Mouse (Mus musculus) layer of hippocampus, adult 2 months (tissue): ENCODE results near the gene Slc25a10. TPM values are rescaled to one million over a fixed set of nuclear protein-coding genes. Genes with fewer than 3 reads are reported as not detected.

Experiments
- DNase-seq, 2 experiments: peaks; one replicate each; pipeline ENCODE4 v3.0.0; 2022; ENCODE audit warnings: low spot score in 2 of 2
- H3K27ac ChIP-seq: fragments of 200-600 bp; 2 replicates; pipeline ENCODE4 v1.8.1; 2022
- H3K4me3 ChIP-seq: fragments of 200-600 bp; 2 replicates; pipeline ENCODE4 v1.8.1; 2022; ENCODE audit warnings: mild to moderate bottlenecking
- CTCF ChIP-seq: fragments of 200-600 bp; conservative IDR thresholded peaks from 2 replicates; pipeline ENCODE4 v1.8.1; 2022; ENCODE audit warnings: antibody characterized with exemption, mild to moderate bottlenecking, moderate library complexity
- long read RNA-seq, 2 experiments: library from polyadenylated mRNA; stranded (forward); transcript quantifications; one replicate each; pipeline ENCODE4 v2.0.0; 2021; ENCODE audit warnings: borderline mapping rate in 2 of 2
- total RNA-seq, 2 experiments: library from RNA; stranded (reverse); gene quantifications; 2 replicates each; pipeline ENCODE4 v1.2.3; 2021

Slc25a10 gene
- 10 to 100 TPM; 19.8 to 22.3 TPM for total RNA-seq
- long read RNA-seq, experiment 1, transcript Slc25a10-201 (11 exons, 2,023 nt) = major isoform, 9 of 15 reads
- long read RNA-seq, experiment 1, partial matches to known transcripts = 2 of 15 reads
- long read RNA-seq, experiment 1, other reads (novel, unspliced or antisense) = 4 of 15 reads
- long read RNA-seq, experiment 2, transcript Slc25a10-201 (11 exons, 2,023 nt) = major isoform, 12 of 20 reads
- long read RNA-seq, experiment 2, partial matches to known transcripts = 4 of 20 reads
- long read RNA-seq, experiment 2, other reads (novel, unspliced or antisense) = 3 of 20 reads

DNA sequence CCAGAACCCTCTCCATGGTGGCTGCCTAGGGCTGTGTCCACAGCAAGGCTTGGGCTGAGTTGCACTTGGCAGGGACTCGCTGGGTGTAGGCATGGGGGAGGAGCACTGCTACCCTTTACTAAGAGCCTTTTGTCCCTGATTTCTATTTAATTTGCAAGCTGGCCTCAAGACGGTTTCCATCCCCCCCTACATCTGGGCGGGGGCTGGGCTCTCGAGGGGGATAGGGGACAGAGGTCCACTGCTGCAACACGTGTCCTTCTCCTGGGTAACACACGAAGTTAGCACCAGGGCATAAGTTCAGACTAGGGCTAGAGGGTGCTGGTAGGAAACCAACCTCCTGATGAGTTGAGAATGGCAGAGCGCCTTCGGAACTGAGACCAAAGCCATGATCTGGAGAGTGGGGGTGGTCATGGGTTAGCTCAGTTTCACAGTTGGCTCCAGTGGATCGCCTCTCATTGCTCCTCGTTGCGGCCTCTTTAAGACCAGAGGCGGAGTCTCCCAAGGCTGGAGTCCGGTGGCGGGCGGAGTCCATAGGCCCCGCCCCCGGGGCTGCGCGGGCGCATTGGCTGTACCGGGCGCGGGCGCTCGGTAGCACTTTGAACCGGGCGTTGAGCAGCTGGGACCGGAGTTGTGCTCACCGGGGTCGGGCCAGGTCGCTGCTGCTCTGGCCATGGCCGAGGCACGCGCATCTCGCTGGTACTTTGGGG lies at the start of gene Slc25a10:
Gene Slc25a10, plus strand, starts transcription at position 524 of the 707 bp plus-strand sequence.
- no peak for TF ChIP-seq CTCF
- peak; percentile 83 for DNase-seq
- H3K4me3 ChIP-seq = peak within 1 kb of the TSS; percentile 88
- H3K27ac ChIP-seq = peak within 1 kb of the TSS; percentile 76

GRCm38 (mm10) chr11:120442344-120442743 lies 49.3 kb upstream of the Slc25a10 start, which contains the start of gene Tspan10:
Gene Tspan10, plus strand, starts transcription at chr11:120442644.
- H3K4me3 ChIP-seq = no peak within 1 kb of the TSS
- no peak for TF ChIP-seq CTCF
- no peak within 1 kb of the TSS for H3K27ac ChIP-seq
- no peak for DNase-seq

- TF ChIP-seq CTCF = peak; percentile 33
- Histone ChIP-seq H3K27ac (no peak overlapping the region), H3K4me3 (no peak overlapping the region)
- DNase-seq = no peak
Observed at GRCm38 (mm10) chr11:120442765-120443280, 48.8 kb upstream of the Slc25a10 start.

DNA sequence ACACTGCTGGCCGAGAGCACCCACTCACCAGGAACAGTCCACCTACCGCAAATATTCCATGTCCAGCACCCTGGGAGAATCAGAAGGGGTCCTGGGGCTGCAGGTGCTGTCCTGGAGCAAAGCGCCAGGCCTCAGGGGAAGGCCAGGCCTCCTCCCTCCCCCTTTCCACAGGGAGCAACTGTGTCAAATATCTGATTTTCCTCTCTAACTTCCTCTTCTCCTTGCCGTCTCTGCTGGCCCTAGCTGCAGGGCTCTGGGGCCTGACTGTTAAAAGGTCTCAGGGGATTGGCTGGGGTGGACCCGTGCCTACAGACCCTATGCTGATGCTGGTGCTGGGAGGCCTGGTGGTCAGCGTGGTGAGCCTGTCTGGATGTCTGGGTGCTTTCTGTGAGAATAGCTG lies 47.5 kb upstream of the Slc25a10 start:
- Histone ChIP-seq H3K27ac (no peak overlapping the region), H3K4me3 (no peak overlapping the region)
- DNase-seq = no peak
- no peak for TF ChIP-seq CTCF

DNA sequence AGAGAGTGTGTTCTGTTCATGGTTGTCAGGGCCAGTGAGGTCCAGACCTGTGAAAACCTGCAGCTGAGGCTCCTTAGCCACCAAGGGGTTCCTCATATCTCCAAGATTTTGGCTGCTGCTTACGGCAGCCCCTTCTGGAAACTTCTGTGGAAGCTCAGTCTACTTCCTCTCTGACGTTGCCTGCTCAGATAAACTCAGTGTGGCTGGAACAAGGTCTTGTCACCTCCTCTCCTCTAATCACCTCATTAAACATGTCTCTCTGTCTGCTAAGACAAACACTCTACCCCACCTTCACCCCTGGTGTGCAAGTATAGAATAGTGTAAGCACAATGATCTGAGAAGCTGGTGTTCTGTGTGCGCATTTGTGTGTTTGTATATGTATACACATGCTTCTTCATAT lies 46.2 kb upstream of the Slc25a10 start:
- Histone ChIP-seq H3K27ac (no peak overlapping the region), H3K4me3 (no peak overlapping the region)
- TF ChIP-seq CTCF = no peak
- no peak for DNase-seq

DNA sequence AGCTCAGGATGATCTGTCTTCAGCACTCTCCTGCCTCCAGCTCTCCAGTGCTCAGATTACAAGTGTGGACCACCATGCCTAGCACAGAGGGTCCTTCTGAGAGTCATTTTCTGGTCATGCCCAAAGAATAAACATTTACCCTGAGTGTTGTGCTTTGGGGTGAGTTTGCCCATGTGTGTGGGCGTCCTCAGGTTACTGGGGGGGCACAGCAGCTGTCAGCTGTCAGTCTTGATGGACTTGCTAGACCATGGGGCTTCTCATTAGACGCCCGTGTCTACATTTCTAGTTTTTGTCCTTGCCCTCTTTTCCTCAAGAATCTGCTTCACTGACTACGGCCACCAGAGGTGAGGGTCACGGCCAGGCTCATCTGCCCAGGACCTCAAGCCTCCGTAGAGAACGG lies 44.5 kb upstream of the Slc25a10 start:
- no peak overlapping the region for H3K4me3 ChIP-seq
- TF ChIP-seq CTCF = no peak
- no peak for DNase-seq
- H3K27ac ChIP-seq = no peak overlapping the region

GRCm38 (mm10) chr11:120452246-120452645 lies 39.4 kb upstream of the Slc25a10 start:
- no peak for TF ChIP-seq CTCF
- H3K27ac ChIP-seq = peak overlapping the region; percentile 49; the same call in 1 of the 2 replicates
- H3K4me3 ChIP-seq = no peak overlapping the region

DNA sequence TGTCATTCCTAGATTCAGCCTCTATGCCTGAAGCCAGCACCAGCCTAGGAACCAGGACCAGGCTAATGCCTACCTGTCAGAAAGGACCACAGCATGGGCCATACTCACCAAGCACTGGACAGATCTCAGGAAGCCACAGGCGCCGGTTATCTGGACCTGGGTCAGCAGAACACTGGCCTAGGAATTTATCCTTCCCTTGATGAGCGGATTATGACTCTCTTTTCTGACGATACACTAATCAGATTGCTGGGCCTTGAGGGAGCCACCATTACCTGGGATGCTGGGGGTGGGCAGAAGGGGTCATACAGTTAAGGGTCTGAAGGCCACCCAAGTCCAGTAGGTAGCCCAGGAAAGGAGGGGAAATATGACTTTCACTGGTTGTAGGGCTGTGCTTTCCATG lies 38.3 kb upstream of the Slc25a10 start, which contains the start of gene Pde6g:
Gene Pde6g, minus strand, starts transcription at position 195 of the 400 bp plus-strand sequence.
- TF ChIP-seq CTCF = no peak
- DNase-seq = no peak
- H3K4me3 ChIP-seq = no peak within 1 kb of the TSS
- H3K27ac ChIP-seq = peak within 1 kb of the TSS; percentile 49

More at GRCm38 (mm10) chr11:120452246-120452645, 39.4 kb upstream of the Slc25a10 start:
- no peak for DNase-seq

DNA sequence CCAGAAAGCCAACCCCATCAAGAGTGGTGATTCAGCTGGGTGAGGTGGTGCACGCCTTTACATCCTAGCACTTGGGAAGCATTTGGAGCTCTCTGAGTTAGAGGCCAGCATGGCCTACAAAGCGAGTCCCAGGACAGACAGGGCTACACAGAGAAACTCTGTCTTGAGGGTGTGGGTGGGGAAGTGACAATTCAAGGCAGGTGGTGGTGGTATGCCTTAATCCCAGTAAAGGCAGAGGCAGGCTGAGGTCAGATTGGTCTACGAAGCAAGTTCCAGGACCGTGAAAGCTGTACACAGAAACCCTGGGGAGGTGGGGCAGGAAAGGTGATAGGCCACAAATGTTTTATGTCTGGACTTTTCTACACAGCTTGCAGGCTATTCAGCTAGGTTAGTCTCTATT lies 36.7 kb upstream of the Slc25a10 start:
- Histone ChIP-seq H3K27ac (no peak overlapping the region), H3K4me3 (no peak overlapping the region)
- TF ChIP-seq CTCF = no peak
- no peak for DNase-seq

DNA sequence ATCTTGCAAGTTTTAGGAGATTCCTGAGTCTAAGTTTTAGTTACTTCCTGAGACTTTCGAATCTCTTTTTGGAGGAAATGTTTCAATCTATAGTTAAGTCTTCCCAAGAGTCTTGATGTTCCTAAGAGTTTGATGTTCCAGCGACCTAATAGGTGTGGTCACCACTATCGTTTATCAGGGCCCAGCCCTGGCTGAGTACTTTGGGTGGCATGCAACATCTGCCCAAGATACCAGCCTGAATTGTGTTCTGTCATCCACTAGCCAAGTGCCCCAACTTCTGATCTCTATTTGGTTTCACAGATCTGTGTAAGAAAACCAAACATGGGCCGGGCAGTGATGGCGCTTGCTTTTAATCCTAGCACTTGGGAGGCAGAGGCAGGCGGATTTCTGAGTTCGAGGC lies 36.2 kb upstream of the Slc25a10 start:
- Histone ChIP-seq H3K4me3 (no peak overlapping the region), H3K27ac (no peak overlapping the region)
- no peak for DNase-seq
- no peak for TF ChIP-seq CTCF

DNA sequence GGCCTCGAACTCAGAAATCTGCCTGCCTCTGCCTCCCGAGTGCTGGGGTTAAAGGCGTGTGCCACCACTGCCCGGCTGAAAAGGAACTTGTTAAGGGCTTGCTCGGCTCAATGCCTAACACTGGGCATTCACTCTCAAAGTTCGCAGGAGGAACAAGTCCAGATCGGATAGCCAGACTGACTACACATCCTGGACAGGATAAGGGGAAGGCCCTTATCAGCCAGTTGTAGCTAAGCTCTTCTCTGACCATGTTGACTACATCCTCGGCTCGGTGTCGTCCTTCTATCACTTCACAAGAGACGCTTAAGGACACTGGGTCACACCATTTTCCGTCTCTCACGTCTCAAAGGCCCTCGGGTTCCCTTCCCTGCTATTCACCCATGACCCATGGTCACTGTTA lies 34.3 kb upstream of the Slc25a10 start:
- no peak for DNase-seq

DNA sequence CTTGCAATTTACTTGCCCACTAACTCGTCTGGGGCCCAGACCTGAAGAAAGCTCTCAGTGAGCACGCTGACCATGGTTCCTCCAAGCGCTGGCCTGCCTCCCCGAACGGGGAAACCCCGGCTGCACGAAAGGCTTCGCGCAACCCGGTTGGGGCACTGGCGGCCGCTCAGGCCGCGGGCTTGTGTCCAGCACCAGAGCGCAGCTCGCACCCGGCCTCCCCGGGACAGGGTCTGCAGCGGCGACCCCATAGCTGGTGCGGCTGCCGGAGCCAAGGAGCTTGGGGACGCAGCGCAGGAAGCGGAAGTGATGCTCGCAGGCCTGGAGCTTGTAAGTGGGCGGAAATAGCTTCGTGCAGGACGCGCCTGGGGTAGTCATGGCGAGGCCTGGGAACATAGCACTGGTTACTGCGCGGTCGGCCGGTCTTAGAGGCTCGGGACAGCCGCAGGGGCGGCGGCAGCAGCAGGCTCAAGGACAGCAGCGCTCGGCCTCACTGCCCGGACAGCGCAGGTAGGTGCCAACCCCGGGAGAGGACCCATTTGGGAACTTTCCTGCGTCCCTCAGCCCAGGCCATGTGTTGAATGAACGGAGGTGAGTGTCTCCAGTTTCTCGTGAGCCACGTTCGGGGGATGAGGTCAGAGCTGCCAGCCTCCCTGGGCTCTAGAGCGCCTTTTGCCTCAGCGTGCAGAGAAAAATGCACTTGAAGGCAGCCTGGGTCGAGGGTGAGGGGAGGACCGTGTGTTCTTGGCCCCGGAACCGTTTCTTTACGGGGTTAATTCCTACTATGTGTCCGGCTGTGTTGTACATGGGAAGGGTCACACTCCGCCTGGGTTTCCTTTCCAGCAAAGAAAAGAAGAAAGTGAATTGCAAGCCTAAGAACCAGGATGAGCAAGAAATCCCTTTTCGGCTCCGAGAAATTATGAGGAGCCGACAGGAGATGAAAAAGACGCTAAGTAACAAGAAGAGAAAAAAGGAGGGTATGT lies 33.6 kb upstream of the Slc25a10 start, which contains the start of the genes Oxld1 and Ccdc137:
Gene Oxld1, minus strand, starts transcription at position 297 of the 980 bp plus-strand sequence.
Gene Ccdc137, plus strand, starts transcription at position 344 of the 980 bp plus-strand sequence.
- peak; percentile 63 to 74 for DNase-seq
- Histone ChIP-seq H3K4me3 (peak within 1 kb of the TSS; percentile 77), H3K27ac (peak within 1 kb of the TSS; percentile 95)
- no peak for TF ChIP-seq CTCF

More for the DNA sequence above, 34.3 kb upstream of the Slc25a10 start:
- peak overlapping the region; percentile 95 for H3K27ac ChIP-seq
- TF ChIP-seq CTCF = no peak
- peak overlapping the region; percentile 77 for H3K4me3 ChIP-seq
